In genomic region chr9:87127046-87127445, GRCm38 (mm10) we compare ENCODE assay signal across 15 mouse cellular contexts. TPM values are rescaled to one million over a fixed set of nuclear protein-coding genes. Genes with fewer than 3 reads are reported as not detected.
"Had no signal": no experiment of that assay in that cellular context is flagged by ENCODE, and none has a peak within 500 bp of the region (broad histone marks: within the 10 kb centered on the region; RNA-seq: fewer than 3 reads in every experiment).

No protein-coding gene starts in this region.

RNA-seq across cellular contexts. Expression of gene Mrap2, which starts 17.1 kb away (rescaled TPM):
- total RNA-seq: liver, adult 2 months; megakaryocyte-erythroid progenitor cell, adult 5-6 weeks; monocyte, adult 5-6 weeks had no signal
- polyA plus RNA-seq: liver, adult 2 months; liver, embryonic 11.5 days; liver, embryonic 12.5 days; liver, embryonic 13.5 days; liver, embryonic 14.5 days; liver, embryonic 15.5 days; liver, embryonic 16.5 days; liver, postnatal 0 days; lung, postnatal 0 days; macrophage; midbrain, embryonic 10.5 days; midbrain, embryonic 11.5 days; neural tube, embryonic 11.5 days had no signal
